Mouse (Mus musculus): ENCODE measurements around the gene Ehd2.

Ehd2 gene

DNA sequence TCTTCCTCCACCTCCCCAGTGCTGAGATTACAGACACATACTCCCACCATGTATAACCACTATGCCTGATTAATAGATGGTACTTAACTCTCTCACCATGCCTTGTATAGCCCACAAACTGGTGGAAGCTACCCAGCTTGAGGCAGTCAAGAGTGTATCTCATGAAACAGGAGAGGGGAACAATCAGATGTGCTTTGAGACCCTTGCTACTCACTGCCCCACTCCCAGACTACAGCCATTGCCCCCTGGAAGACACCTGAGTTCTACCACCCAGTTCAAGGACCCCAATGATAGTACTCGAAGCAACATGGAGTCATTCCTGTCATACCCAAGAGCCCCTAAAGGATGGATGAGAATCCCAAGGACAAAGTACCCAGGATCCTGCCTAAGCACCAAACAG, 60.8 kb downstream of the Ehd2 start:
- DNase-seq, result no peak

DNA sequence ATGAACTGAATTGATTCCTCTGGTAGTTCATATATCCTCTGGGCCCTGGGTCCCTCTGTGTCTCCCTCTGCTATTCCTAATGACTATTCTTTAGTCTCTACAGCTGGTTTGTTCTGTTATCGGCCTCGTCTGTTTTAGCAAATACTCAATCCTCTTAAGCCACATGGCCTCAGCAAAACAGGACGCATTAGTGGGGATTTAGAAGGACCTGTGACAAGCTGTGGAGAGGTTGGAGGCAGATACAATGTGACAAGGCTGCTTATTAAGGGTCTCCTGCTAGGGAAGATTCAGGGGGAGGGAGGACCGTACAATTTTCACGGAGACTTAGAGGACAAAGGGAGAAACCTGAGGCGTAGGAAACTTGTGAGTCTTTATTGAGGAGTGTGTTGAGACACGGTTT, 61.5 kb downstream of the Ehd2 start:
- no peak for DNase-seq

DNA sequence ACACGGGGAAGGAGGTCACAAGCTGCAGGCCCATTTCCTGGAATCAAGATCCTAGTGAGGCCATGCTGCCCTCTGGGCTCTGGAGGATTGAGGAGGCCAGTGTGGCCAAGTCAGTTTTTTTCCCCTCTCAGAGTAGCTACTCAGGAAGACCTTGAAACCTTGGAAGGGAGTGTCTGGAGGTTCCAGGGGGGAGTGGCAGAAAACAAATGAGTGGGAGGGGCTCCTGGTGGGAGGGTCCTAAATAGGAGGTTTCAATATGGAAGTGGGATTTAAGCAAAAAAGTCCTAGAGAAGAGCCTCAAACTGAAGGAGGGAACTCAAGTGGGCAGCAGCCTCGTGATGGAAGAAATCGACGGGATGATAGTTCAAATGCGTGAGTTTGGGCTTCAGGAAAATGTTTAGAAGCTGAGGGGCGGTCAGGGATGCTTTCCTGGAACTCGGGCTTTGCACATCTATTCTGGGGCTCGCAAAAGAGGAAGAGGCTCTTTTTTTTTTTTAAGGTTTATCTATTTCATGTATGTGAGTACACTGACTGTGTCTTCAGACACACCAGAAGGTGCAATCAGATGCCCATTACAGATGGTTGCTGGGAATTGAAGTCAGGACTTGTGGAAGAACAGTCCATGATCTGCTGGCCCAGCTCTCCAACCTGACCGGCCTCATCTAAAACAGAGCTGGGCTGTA, 65.9 kb downstream of the Ehd2 start:
- DNase-seq, result no peak
